In the genomic region with DNA sequence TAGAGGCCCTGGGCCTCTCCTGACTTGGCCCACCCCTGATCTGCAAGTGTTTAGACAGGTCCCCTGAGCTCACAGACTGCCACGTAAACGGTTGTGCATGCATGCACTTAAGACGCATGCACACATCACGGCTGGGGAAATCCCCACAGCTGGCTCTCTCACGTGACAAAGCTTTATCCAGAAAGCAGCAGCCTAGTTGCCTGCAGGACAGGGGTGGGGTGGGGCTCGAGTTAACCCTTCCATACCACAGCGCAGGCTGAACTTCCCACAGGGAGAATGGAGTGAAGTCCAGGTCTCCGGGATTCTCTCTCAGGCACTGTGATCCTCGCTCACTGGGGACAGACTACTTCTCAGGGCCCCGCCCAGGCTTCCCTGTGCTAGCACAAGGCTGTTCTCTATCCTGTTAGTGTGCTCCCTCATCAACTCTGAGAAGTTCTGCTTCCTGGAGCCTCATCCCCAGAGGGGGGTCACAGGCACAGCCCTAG, we compare ENCODE assay signal across 8 mouse cellular contexts.
DNase-seq lines count a peak whose midpoint lies in the region; ATAC-seq and TF ChIP-seq lines count a peak whose summit lies in the region.

No protein-coding gene starts in this region.

- H3K4me2 ChIP-seq in forebrain, embryonic 12.5 days = 0 out of 2 replicates have a peak overlapping the region, but pooled peaks have one; percentile 8
- H3K4me2 ChIP-seq in hindbrain, embryonic 15.5 days = no peak overlapping the region
- H3K4me2 ChIP-seq in liver, embryonic 15.5 days = no peak overlapping the region
- H3K4me2 ChIP-seq in neural tube, embryonic 15.5 days = peak overlapping the region; percentile 15; the same call in 1 of the 2 replicates

- H3K27me3 ChIP-seq in forebrain, embryonic 12.5 days = no peaks in the 10 kb centered on the region
- H3K27me3 ChIP-seq in hindbrain, embryonic 15.5 days = no peaks in the 10 kb centered on the region
- H3K27me3 ChIP-seq in liver, embryonic 15.5 days = no peaks in the 10 kb centered on the region
- no peaks in the 10 kb centered on the region for H3K27me3 ChIP-seq in neural tube, embryonic 15.5 days (replicated peaks)

- no peaks in the 10 kb centered on the region for H3K9me3 ChIP-seq in forebrain, embryonic 12.5 days
- no peaks in the 10 kb centered on the region for H3K9me3 ChIP-seq in hindbrain, embryonic 15.5 days
- H3K9me3 ChIP-seq in liver, embryonic 15.5 days (replicated peaks) = no peaks in the 10 kb centered on the region
- no peaks in the 10 kb centered on the region for H3K9me3 ChIP-seq in neural tube, embryonic 15.5 days (replicated peaks)

- peak overlapping the region; percentile 12; the same call in 1 of the 2 replicates for H3K9ac ChIP-seq in forebrain, embryonic 12.5 days
- no peak overlapping the region for H3K9ac ChIP-seq in hindbrain, embryonic 15.5 days
- no peak overlapping the region for H3K9ac ChIP-seq in liver, embryonic 15.5 days
- no peak overlapping the region for H3K9ac ChIP-seq in neural tube, embryonic 15.5 days (replicated peaks)

- H3K4me1 ChIP-seq in forebrain, embryonic 12.5 days = peaks cover 40% of the 10 kb centered on the region
- peaks cover 39% of the 10 kb centered on the region for H3K4me1 ChIP-seq in hindbrain, embryonic 15.5 days (replicated peaks)
- H3K4me1 ChIP-seq in liver, embryonic 15.5 days (replicated peaks) = peaks cover 8% of the 10 kb centered on the region
- H3K4me1 ChIP-seq in neural tube, embryonic 15.5 days = peaks cover 46% of the 10 kb centered on the region

- peak; percentile 54 for DNase-seq in adrenal gland, postnatal 14 days
- no peak for DNase-seq in adrenal gland, adult 18-20 months (ENCODE audit: low spot score in 2 of 2)
- no peak for DNase-seq in cerebellum, adult 18-20 months
- no peak for DNase-seq in layer of hippocampus, adult 2 months (ENCODE audit: low spot score in 2 of 2)

- H3K27ac ChIP-seq in forebrain, embryonic 12.5 days = peak overlapping the region; percentile 59
- H3K27ac ChIP-seq in hindbrain, embryonic 15.5 days (replicated peaks) = no peak overlapping the region; the same call in 1 of the 2 replicates
- H3K27ac ChIP-seq in liver, embryonic 15.5 days (replicated peaks) = no peak overlapping the region; the same call in 1 of the 2 replicates
- H3K27ac ChIP-seq in neural tube, embryonic 15.5 days (replicated peaks) = no peak overlapping the region; the same call in 1 of the 2 replicates
- H3K27ac ChIP-seq in layer of hippocampus, adult 2 months = no peak overlapping the region

- ATAC-seq in forebrain, embryonic 12.5 days (ENCODE audit: low FRiP score) = peak; percentile 62
- peak; percentile 21; the same call in 1 of the 2 replicates for ATAC-seq in hindbrain, embryonic 15.5 days (ENCODE audit: low FRiP score, low read depth)
- ATAC-seq in liver, embryonic 15.5 days (ENCODE audit: insufficient read depth) = peak; percentile 38
- peak; percentile 23; the same call in 1 of the 2 replicates for ATAC-seq in neural tube, embryonic 15.5 days (ENCODE audit: low FRiP score)

- H3K36me3 ChIP-seq in forebrain, embryonic 12.5 days (replicated peaks) = no peaks in the 10 kb centered on the region
- no peaks in the 10 kb centered on the region for H3K36me3 ChIP-seq in hindbrain, embryonic 15.5 days
- no peaks in the 10 kb centered on the region for H3K36me3 ChIP-seq in liver, embryonic 15.5 days (replicated peaks)
- no peaks in the 10 kb centered on the region for H3K36me3 ChIP-seq in neural tube, embryonic 15.5 days

- WGBS in forebrain, embryonic 12.5 days = 16% methylated on average over 10 of the region's 10 CpGs
- 29% methylated on average over 10 of the region's 10 CpGs for WGBS in hindbrain, embryonic 15.5 days
- WGBS in liver, embryonic 15.5 days (ENCODE audit: insufficient replicate concordance) = 30% methylated on average over 10 of the region's 10 CpGs
- WGBS in neural tube, embryonic 15.5 days = 33% methylated on average over 10 of the region's 10 CpGs

- H3K4me3 ChIP-seq in forebrain, embryonic 12.5 days (replicated peaks) = no peak overlapping the region
- no peak overlapping the region for H3K4me3 ChIP-seq in hindbrain, embryonic 15.5 days
- H3K4me3 ChIP-seq in liver, embryonic 15.5 days (replicated peaks) = no peak overlapping the region
- no peak overlapping the region for H3K4me3 ChIP-seq in neural tube, embryonic 15.5 days (replicated peaks)
- H3K4me3 ChIP-seq in layer of hippocampus, adult 2 months = no peak overlapping the region

- TF ChIP-seq CTCF in layer of hippocampus, adult 2 months (conservative IDR thresholded peaks at IDR 0.05) = no peak

Comparison
In these comparisons a context has a peak if more than half of its experiments do, and no peak if none do; other contexts are left out.
1. H3K4me2 ChIP-seq: peak in forebrain, embryonic 12.5 days (single experiment) and neural tube, embryonic 15.5 days (single experiment); none in hindbrain, embryonic 15.5 days (single experiment) and liver, embryonic 15.5 days (single experiment).
2. Peak in every context shown above with its lines, with median percentiles within 50 percentile points of each other: ATAC-seq.